Mouse (Mus musculus) liver, embryonic 13.5 days (tissue): Measurements from ENCODE around the gene Prrx1. TPM values are rescaled to one million over a fixed set of nuclear protein-coding genes. Genes with fewer than 3 reads are reported as not detected.

Experiments used
- ATAC-seq: fragments of 200-750 bp; cut with Nextera tagmentation; 2 replicates; pipeline ENCODE4 v1.8.0; 2017; ENCODE audit warnings: low read depth, mild to moderate bottlenecking, moderate number of reproducible peaks, moderate library complexity
- DNase-seq: peaks from one replicate; pipeline ENCODE4 v3.0.0; 2022
- H3K27ac ChIP-seq: fragments of 300-500 bp; sonication (generic); 2 replicates; pipeline ENCODE4 v1.5.1; 2015; ENCODE audit warnings: moderate library complexity, mild to moderate bottlenecking, inconsistent platforms
- H3K27me3 ChIP-seq: fragments of 300-500 bp; sonication (generic); 2 replicates; pipeline ENCODE4 v1.6.1; 2015; ENCODE audit warnings: mild to moderate bottlenecking, inconsistent platforms
- H3K36me3 ChIP-seq: fragments of 300-500 bp; sonication (generic); 2 replicates; pipeline ENCODE4 v1.6.1; 2015; ENCODE audit warnings: mild to moderate bottlenecking, inconsistent platforms
- H3K4me1 ChIP-seq: fragments of 300-500 bp; sonication (generic); replicated peaks from 2 replicates; pipeline ENCODE4 v1.6.1; 2015; ENCODE audit warnings: inconsistent platforms
- H3K4me2 ChIP-seq: fragments of 300-500 bp; sonication (generic); 2 replicates; pipeline ENCODE4 v1.6.1; 2015; ENCODE audit warnings: inconsistent platforms, mild to moderate bottlenecking, moderate library complexity
- H3K4me3 ChIP-seq: fragments of 300-500 bp; sonication (generic); replicated peaks from 2 replicates; pipeline ENCODE4 v1.5.1; 2015; ENCODE audit warnings: mild to moderate bottlenecking, inconsistent platforms
- H3K9ac ChIP-seq: fragments of 300-500 bp; sonication (generic); 2 replicates; pipeline ENCODE4 v1.6.1; 2015; ENCODE audit warnings: mild to moderate bottlenecking, inconsistent platforms
- H3K9me3 ChIP-seq: fragments of 300-500 bp; sonication (generic); replicated peaks from 2 replicates; pipeline ENCODE4 v1.6.1; 2016; ENCODE audit warnings: inconsistent platforms
- WGBS: fragments of 180-500 bp; shearing (Covaris S2); methylation state at CpG from one replicate; pipeline ENCODE4 v1.1.7; 2015; ENCODE audit not compliant: insufficient replicate concordance; 5-methylcytosine and 5-hydroxymethylcytosine counted together
- polyA plus RNA-seq: library from polyadenylated mRNA; unstranded; fragments of >200 nt; fragmentation: Nextera tagmentation; extraction: Ambion mirVana; gene quantifications from 2 replicates; pipeline ENCODE4 v1.2.1, GENCODE M21; 2015

Gene Prrx1
- polyA plus RNA-seq, 1 experiment from 2014 or later, result 0.25 TPM

GRCm38 (mm10) chr1:163339219-163339561, 25.7 kb upstream of the Prrx1 start:
- H3K27ac ChIP-seq, result no peak overlapping the region
- H3K4me2 ChIP-seq, result no peak overlapping the region
- WGBS, result 68% methylated on average over 3 of the region's 3 CpGs
- H3K4me3 ChIP-seq, result no peak overlapping the region
- no peaks in the 10 kb centered on the region for H3K4me1 ChIP-seq
- ATAC-seq (no peak), DNase-seq (no peak)
- H3K36me3 ChIP-seq, result no peaks in the 10 kb centered on the region
- H3K9ac ChIP-seq, result no peak overlapping the region
- H3K9me3 ChIP-seq, result no peaks in the 10 kb centered on the region
- H3K27me3 ChIP-seq, result no peaks in the 10 kb centered on the region

GRCm38 (mm10) chr1:163338525-163339218, 25.2 kb upstream of the Prrx1 start:
- Histone ChIP-seq H3K27me3 (no peaks in the 10 kb centered on the region), H3K9me3 (0 out of 2 replicates have a peak, but pooled peaks cover 2% of the 10 kb centered on the region), H3K4me3 (no peak overlapping the region), H3K4me2 (no peak overlapping the region), H3K36me3 (no peaks in the 10 kb centered on the region), H3K27ac (no peak overlapping the region), H3K4me1 (no peaks in the 10 kb centered on the region), H3K9ac (no peak overlapping the region)
- 59% methylated on average over 7 of the region's 7 CpGs for WGBS
- DNase-seq (no peak), ATAC-seq (no peak)

DNA sequence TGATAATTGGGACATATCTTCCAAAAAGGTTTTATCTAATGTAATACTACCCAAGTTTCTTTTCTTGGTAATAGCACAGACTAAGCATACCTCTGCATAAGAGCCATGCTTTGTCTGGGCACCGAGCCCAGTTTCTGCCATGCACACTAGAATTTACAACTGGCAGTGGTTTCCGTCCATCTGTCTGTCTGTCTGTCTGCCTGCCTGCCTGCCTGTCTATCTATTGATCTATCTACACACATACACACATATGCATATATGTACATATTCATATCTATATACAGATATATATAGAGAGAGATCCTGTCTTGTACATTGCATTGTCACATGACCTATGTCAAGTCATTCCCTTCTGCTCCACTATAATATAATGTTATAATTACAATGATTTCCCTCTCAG, 24.3 kb upstream of the Prrx1 start:
- WGBS, result 72% methylated on average over 2 of the region's 2 CpGs
- 0 out of 2 replicates have a peak, but pooled peaks cover 3% of the 10 kb centered on the region for H3K9me3 ChIP-seq
- DNase-seq (no peak), ATAC-seq (no peak)
- no peaks in the 10 kb centered on the region for H3K4me1 ChIP-seq
- no peak overlapping the region for H3K9ac ChIP-seq
- no peaks in the 10 kb centered on the region for H3K36me3 ChIP-seq
- no peaks in the 10 kb centered on the region for H3K27me3 ChIP-seq
- H3K27ac ChIP-seq, result no peak overlapping the region
- no peak overlapping the region for H3K4me3 ChIP-seq
- no peak overlapping the region for H3K4me2 ChIP-seq

DNA sequence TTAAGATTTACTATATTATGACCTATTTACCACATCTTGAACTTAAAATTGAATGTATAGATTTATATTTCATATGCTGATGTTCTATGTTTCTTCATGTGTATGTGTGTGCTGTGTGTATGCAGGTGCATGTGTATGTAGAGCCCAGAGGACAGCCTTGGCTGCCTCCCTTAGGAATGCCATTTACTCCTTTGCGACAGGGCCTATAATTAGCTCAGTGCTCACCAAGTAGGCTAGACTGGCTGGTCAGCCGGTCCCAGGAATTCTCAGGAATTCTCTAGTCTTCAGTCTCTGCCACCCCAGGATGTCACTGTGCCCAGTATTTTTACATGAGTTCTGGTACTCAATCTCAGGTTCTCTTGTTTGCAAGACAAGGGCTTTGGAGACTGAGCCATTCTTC, 13.8 kb upstream of the Prrx1 start:
- Histone ChIP-seq H3K9ac (no peak overlapping the region), H3K27me3 (no peaks in the 10 kb centered on the region), H3K4me3 (no peak overlapping the region), H3K4me2 (no peak overlapping the region), H3K9me3 (no peaks in the 10 kb centered on the region), H3K4me1 (no peaks in the 10 kb centered on the region), H3K36me3 (no peaks in the 10 kb centered on the region), H3K27ac (no peak overlapping the region)
- WGBS, result 66% methylated on average over 2 of the region's 2 CpGs
- DNase-seq (no peak), ATAC-seq (no peak)

DNA sequence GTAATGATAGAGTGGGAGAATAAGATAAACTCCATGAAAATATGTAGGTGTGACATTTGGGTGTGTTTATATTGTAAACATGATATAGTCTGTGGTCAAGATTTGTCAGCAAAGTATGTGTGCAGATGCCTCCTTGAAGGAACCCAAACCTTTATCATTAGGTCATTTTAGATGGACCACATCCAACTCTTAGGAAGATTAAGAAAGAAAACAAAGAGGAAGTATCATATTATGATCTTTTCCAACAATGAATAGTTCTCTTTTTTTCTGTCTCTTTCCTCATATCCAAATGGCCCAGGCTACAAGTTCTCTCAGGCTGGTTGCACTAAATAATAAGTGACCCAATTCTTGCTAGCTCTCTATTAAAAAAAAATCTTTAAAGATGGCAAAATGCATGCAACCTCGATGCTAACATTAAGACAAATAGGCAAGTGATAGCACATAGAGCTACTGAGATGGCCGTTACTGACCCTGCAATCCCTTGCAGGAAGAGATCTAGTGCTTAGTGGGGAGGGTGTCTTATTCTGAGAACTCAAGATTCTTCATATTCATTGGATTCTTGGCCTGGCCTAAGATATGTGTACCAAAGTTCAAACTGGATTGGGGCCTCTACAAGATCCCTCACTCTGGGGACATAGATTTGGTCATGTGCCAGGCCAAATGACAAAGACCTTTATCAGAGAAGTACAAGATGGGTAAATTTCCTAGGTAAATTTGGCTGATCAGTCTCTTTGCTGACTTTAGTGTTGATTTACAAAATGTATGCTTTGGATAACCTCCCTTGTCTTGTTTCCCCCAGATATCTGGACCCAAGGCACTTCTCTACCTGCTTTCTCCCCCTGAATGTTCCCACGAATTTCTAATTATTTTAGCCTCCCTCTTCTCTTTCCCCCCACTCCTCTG, 6.4 kb upstream of the Prrx1 start:
- Histone ChIP-seq H3K4me1 (no peaks in the 10 kb centered on the region), H3K4me3 (no peak overlapping the region), H3K9me3 (no peaks in the 10 kb centered on the region), H3K9ac (no peak overlapping the region), H3K27me3 (peaks cover 17% of the 10 kb centered on the region), H3K4me2 (no peak overlapping the region), H3K27ac (no peak overlapping the region), H3K36me3 (no peaks in the 10 kb centered on the region)
- DNase-seq, result no peak
- 31% methylated on average over 3 of the region's 3 CpGs for WGBS
- ATAC-seq, result no peak

GRCm38 (mm10) chr1:163316920-163317319, 3.4 kb upstream of the Prrx1 start:
- Histone ChIP-seq H3K4me1 (no peaks in the 10 kb centered on the region), H3K27me3 (peaks cover 47% of the 10 kb centered on the region), H3K27ac (no peak overlapping the region), H3K36me3 (no peaks in the 10 kb centered on the region), H3K9me3 (no peaks in the 10 kb centered on the region), H3K4me3 (no peak overlapping the region), H3K9ac (no peak overlapping the region), H3K4me2 (no peak overlapping the region)
- 15% methylated on average over 1 of the region's 1 CpGs for WGBS
- no peak for DNase-seq
- no peak for ATAC-seq

- Histone ChIP-seq H3K36me3 (no peaks in the 10 kb centered on the region), H3K9ac (no peak overlapping the region), H3K4me2 (peak overlapping the region; percentile 59), H3K27me3 (peaks cover 68% of the 10 kb centered on the region), H3K4me3 (peak overlapping the region; percentile 27), H3K27ac (no peak overlapping the region), H3K4me1 (no peaks in the 10 kb centered on the region), H3K9me3 (no peaks in the 10 kb centered on the region)
- ATAC-seq (no peak), DNase-seq (no peak)
- WGBS, result 3% methylated on average over 23 of the region's 23 CpGs
Observed at GRCm38 (mm10) chr1:163314829-163315301, 1.4 kb upstream of the Prrx1 start.

DNA sequence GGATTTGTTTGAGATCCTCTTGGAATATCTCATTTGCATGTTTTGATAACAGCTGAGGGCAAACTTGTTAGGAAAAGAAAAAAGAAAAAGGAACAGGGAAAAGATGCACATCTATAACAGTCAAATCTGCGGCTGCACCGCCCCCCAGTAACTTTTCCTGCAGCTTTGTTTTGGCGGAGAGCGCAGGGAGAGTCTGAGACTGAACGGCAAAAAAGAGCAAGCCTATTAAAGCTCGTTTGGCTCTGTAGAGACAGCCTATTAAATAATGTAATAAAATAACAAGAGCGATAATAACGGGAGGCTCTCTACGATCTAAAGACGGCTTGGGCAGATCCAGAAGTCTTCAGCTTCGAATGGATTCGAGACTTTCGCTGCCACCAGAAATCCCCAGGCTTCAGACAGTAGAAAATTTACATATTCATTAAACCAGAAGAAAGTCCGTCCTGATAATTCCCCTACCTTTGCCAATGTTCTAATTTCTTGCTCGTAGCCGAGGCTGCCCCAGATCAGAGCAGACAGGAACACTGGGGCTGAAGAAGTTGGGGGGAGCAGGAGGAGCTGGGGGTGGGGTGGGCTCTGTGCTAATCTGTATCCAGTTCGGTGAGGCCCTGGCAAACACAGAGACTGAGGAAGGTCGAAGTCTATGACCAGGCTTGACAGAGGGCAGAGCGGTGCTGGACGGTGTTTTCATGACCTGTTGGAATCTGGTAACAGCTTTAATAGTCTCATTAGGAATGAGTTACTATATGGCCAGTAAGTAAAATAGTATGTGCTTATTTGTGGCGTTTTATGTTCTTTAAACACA, 613 bp upstream of the Prrx1 start:
- no peaks in the 10 kb centered on the region for H3K4me1 ChIP-seq
- H3K9ac ChIP-seq, result no peak overlapping the region
- ATAC-seq, result no peak
- no peak for DNase-seq
- no peak overlapping the region for H3K27ac ChIP-seq
- H3K9me3 ChIP-seq, result no peaks in the 10 kb centered on the region
- peaks cover 75% of the 10 kb centered on the region for H3K27me3 ChIP-seq
- H3K36me3 ChIP-seq, result no peaks in the 10 kb centered on the region
- peak overlapping the region; percentile 59 for H3K4me2 ChIP-seq
- H3K4me3 ChIP-seq, result peak overlapping the region; percentile 27
- WGBS, result 1% methylated on average over 21 of the region's 21 CpGs

- DNase-seq (no peak), ATAC-seq (no peak)
- H3K4me1 ChIP-seq, result no peaks in the 10 kb centered on the region
- H3K27me3 ChIP-seq, result peaks cover 94% of the 10 kb centered on the region
- no peaks in the 10 kb centered on the region for H3K36me3 ChIP-seq
- under 1% methylated on average over 59 of the region's 59 CpGs for WGBS
- no peak overlapping the region for H3K9ac ChIP-seq
- H3K27ac ChIP-seq, result no peak overlapping the region
- H3K4me2 ChIP-seq, result peak overlapping the region; percentile 59
- no peaks in the 10 kb centered on the region for H3K9me3 ChIP-seq
- H3K4me3 ChIP-seq, result peak overlapping the region; percentile 46
Observed at GRCm38 (mm10) chr1:163311861-163312811, 1.4 kb downstream of the Prrx1 start.

DNA sequence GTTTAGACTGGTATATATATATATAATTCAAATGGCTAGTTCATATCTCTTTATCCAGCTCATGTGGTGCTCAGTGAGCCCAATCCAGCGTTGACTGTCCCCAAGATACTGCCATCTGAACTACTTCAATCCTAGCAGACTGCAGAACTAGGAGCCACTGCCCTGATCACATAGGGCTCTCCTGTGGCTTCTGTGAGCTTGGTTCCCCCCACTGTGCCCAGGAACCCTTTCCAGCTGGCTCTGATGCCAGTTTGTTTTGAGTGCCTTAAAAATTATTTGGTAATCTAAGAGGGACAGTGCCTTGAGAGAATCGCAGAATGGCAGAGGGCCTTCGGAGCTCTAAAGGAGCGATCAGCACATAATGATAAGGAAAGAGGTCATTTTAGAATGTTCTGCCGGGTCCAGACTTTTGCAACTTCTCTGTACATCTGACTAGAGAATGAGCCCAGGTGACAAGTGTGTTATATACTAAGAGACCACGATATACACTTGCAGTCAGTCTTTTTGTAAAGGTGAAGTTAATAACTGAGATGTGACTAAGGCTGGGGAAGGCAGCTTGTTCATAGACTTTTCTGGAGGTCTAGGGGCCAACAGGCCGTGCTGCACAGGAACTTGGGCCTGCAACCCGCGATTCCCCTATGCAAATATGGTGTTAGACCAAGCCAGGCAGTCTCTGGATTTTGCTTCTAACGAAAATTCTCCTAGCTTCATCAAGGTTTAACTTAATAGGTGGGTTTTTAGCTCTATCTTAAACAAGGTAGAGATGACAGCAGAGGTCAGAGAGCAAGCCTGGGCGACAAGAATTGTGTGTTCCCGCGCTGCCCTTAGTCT, 2.3 kb downstream of the Prrx1 start:
- no peaks in the 10 kb centered on the region for H3K4me1 ChIP-seq
- no peaks in the 10 kb centered on the region for H3K9me3 ChIP-seq
- no peaks in the 10 kb centered on the region for H3K36me3 ChIP-seq
- peaks cover 90% of the 10 kb centered on the region for H3K27me3 ChIP-seq
- H3K27ac ChIP-seq, result no peak overlapping the region
- no peak for DNase-seq
- 11% methylated on average over 13 of the region's 13 CpGs for WGBS
- 0 out of 2 replicates have a peak overlapping the region, but pooled peaks have one; percentile 46 for H3K4me3 ChIP-seq
- no peak for ATAC-seq
- H3K9ac ChIP-seq, result no peak overlapping the region
- H3K4me2 ChIP-seq, result 0 out of 2 replicates have a peak overlapping the region, but pooled peaks have one; percentile 59
